Mouse (Mus musculus) v-Abl transformed pro-B cells (cell line): ENCODE data around the gene Plcb1.

Source experiments
- in situ Hi-C, 2 experiments: fragments of 400-800 bp; cut with MboI; formaldehyde crosslinking; loops; one replicate each; pipeline ENCODE4 v1.15.1; 2025; ENCODE audit not compliant: unreplicated experiment in 2 of 2

The Plcb1 gene

GRCm38 (mm10) chr2:134910882-134911281 lies 125.0 kb downstream of the Plcb1 start:
- in situ Hi-C loops, result no loop called here

GRCm38 (mm10) chr2:134911360-134911759 lies 125.5 kb downstream of the Plcb1 start:
- in situ Hi-C loops, result no loop called here

GRCm38 (mm10) chr2:134912616-134913015 lies 126.7 kb downstream of the Plcb1 start:
- in situ Hi-C loops, result no loop called here

GRCm38 (mm10) chr2:134913542-134913941 lies 127.7 kb downstream of the Plcb1 start:
- in situ Hi-C loops, result no loop called here

- in situ Hi-C loops, result no loop called here
Observed at GRCm38 (mm10) chr2:134914091-134914550, 128.3 kb downstream of the Plcb1 start.

- in situ Hi-C loops, result no loop called here
Observed at GRCm38 (mm10) chr2:134915035-134915434, 129.2 kb downstream of the Plcb1 start.

- in situ Hi-C loops, result no loop called here
Observed at GRCm38 (mm10) chr2:134920611-134921280, 134.9 kb downstream of the Plcb1 start.

GRCm38 (mm10) chr2:134922636-134923375 lies 136.9 kb downstream of the Plcb1 start:
- in situ Hi-C loops, result no loop called here

GRCm38 (mm10) chr2:134924143-134924655 lies 138.3 kb downstream of the Plcb1 start:
- in situ Hi-C loops, result no loop called here

- in situ Hi-C loops, result no loop called here
Observed at GRCm38 (mm10) chr2:134926266-134926665, 140.4 kb downstream of the Plcb1 start.

GRCm38 (mm10) chr2:134927072-134927471 lies 141.2 kb downstream of the Plcb1 start:
- in situ Hi-C loops, result no loop called here

- in situ Hi-C loops, result no loop called here
Observed at GRCm38 (mm10) chr2:134929452-134929851, 143.6 kb downstream of the Plcb1 start.

- in situ Hi-C loops, result no loop called here
Observed at GRCm38 (mm10) chr2:134930961-134931360, 145.1 kb downstream of the Plcb1 start.

- in situ Hi-C loops, result no loop called here
Observed at GRCm38 (mm10) chr2:134931756-134932421, 146.0 kb downstream of the Plcb1 start.

GRCm38 (mm10) chr2:134935469-134935868 lies 149.6 kb downstream of the Plcb1 start:
- in situ Hi-C loops, result no loop called here

- in situ Hi-C loops, result no loop called here
Observed at GRCm38 (mm10) chr2:134935970-134936649, 150.2 kb downstream of the Plcb1 start.

GRCm38 (mm10) chr2:134937666-134938065 lies 151.8 kb downstream of the Plcb1 start:
- in situ Hi-C loops, result no loop called here

GRCm38 (mm10) chr2:134942039-134942438 lies 156.2 kb downstream of the Plcb1 start:
- in situ Hi-C loops, result no loop called here

GRCm38 (mm10) chr2:134942919-134943318 lies 157.1 kb downstream of the Plcb1 start:
- in situ Hi-C loops, result no loop called here

GRCm38 (mm10) chr2:134946331-134946730 lies 160.5 kb downstream of the Plcb1 start:
- in situ Hi-C loops, result no loop called here

- in situ Hi-C loops, result no loop called here
Observed at GRCm38 (mm10) chr2:134946911-134947310, 161.0 kb downstream of the Plcb1 start.
